Mouse (Mus musculus) C2C12 (cell line): Measurements from ENCODE around the gene Sla2.

Experiments used
- CTCF ChIP-seq: IDR thresholded peaks from one replicate; pipeline ENCODE4 v1.5.1; 2011; ENCODE audit not compliant: control insufficient read depth, insufficient read depth, insufficient read length
- MYOD1 ChIP-seq: IDR thresholded peaks from one replicate; pipeline ENCODE4 v1.6.1; 2011; ENCODE audit warnings: low read depth; ENCODE audit not compliant: control insufficient read depth, insufficient read length

GRCm38 (mm10) chr2:156838839-156839238, 48.2 kb downstream of the Sla2 start:
- TF ChIP-seq CTCF (no peak), MYOD1 (no peak)
